Mouse (Mus musculus): ENCODE results near the gene Nipal4.

Nipal4 gene

DNA sequence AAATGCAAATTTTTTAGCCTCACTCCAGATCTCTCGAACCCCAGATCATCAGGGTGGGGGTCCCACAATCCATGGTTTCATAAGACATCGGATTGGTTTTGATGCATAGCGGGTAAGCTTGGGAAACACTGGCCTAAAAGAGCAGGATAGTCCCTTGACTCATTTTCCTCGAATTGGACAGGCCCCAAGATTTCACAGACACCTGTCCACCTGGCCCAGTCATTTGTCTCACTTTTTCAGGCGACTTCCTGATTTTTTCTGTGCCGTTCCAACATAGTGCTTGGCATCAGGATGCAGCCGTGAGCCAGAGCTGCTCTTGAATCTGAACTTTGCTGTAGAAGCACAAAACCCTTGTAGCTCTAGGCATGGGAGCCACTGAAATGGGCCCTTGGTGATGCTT lies 52.1 kb downstream of the Nipal4 start:
- no peak for DNase-seq (ENCODE audit: low read depth, low spot score)
- Histone ChIP-seq H3K36me3 (ENCODE audit: control insufficient read depth, insufficient read depth, low read length, poor library complexity, severe bottlenecking) (peaks cover 6% of the 10 kb centered on the region), H3K27me3 (ENCODE audit: control insufficient read depth, insufficient read depth, low read length, poor library complexity, severe bottlenecking) (no peaks in the 10 kb centered on the region)

DNA sequence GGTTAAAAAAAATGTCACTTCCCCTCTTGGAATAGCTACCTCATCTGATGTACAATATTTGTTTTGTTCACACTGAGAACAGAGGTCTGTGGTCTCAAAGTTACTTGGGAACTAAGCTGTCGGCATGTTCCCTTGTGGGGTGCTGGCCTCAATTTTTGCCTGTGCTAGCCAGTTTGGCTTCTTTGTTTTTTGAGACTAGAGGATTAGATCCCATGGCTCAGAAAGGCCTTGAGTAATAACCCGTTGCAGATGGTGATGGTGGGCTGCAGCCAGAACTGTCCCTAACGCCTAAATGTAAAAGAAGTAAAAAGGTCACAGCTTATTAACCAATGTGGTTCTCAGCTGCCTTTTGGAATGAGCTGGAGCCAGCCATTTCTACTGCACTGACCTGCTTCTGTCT lies 53.1 kb downstream of the Nipal4 start:
- DNase-seq (ENCODE audit: low read depth, low spot score) = no peak
- H3K27me3 ChIP-seq (ENCODE audit: control insufficient read depth, insufficient read depth, low read length, poor library complexity, severe bottlenecking) = no peaks in the 10 kb centered on the region
- peaks cover 6% of the 10 kb centered on the region for H3K36me3 ChIP-seq (ENCODE audit: control insufficient read depth, insufficient read depth, low read length, poor library complexity, severe bottlenecking)

DNA sequence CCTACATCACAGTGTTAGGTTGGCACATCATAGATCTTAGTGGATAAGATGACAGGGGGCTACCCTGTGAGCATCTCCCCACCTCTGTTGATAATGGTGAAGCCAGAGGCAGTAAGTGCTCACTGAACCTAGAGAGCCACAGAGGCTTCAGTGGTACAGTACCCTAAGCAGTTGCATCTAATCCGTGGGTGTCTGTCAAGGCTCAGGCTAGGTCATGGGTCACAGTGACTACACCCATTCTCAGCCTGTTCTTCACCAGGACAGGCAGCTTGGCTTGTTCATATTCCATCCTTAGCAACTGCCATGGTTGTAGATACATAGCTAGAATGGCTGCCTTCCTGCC lies 55.4 kb downstream of the Nipal4 start:
- H3K27me3 ChIP-seq (ENCODE audit: control insufficient read depth, insufficient read depth, low read length, poor library complexity, severe bottlenecking) = no peaks in the 10 kb centered on the region
- no peak for DNase-seq (ENCODE audit: low read depth, low spot score)
- H3K36me3 ChIP-seq (ENCODE audit: control insufficient read depth, insufficient read depth, low read length, poor library complexity, severe bottlenecking) = peaks cover 6% of the 10 kb centered on the region

- no peak for DNase-seq (ENCODE audit: low read depth, low spot score)
- Histone ChIP-seq H3K36me3 (ENCODE audit: control insufficient read depth, insufficient read depth, low read length, poor library complexity, severe bottlenecking) (peaks cover 6% of the 10 kb centered on the region), H3K27me3 (ENCODE audit: control insufficient read depth, insufficient read depth, low read length, poor library complexity, severe bottlenecking) (no peaks in the 10 kb centered on the region)
These were observed 56.0 kb downstream of the Nipal4 start for GRCm38 (mm10) chr11:46110156-46110944.

- H3K27me3 ChIP-seq (ENCODE audit: control insufficient read depth, insufficient read depth, low read length, poor library complexity, severe bottlenecking) = no peaks in the 10 kb centered on the region
- DNase-seq (ENCODE audit: low read depth, low spot score) = no peak
- peaks cover 4% of the 10 kb centered on the region for H3K36me3 ChIP-seq (ENCODE audit: control insufficient read depth, insufficient read depth, low read length, poor library complexity, severe bottlenecking)
These were observed 57.1 kb downstream of the Nipal4 start for GRCm38 (mm10) chr11:46109206-46109605.

GRCm38 (mm10) chr11:46107046-46107445 lies 59.3 kb downstream of the Nipal4 start:
- H3K27me3 ChIP-seq (ENCODE audit: control insufficient read depth, insufficient read depth, low read length, poor library complexity, severe bottlenecking) = no peaks in the 10 kb centered on the region
- no peak for DNase-seq (ENCODE audit: low read depth, low spot score)
- H3K36me3 ChIP-seq (ENCODE audit: control insufficient read depth, insufficient read depth, low read length, poor library complexity, severe bottlenecking) = peaks cover 3% of the 10 kb centered on the region

- DNase-seq (ENCODE audit: low read depth, low spot score) = no peak
- H3K27me3 ChIP-seq (ENCODE audit: control insufficient read depth, insufficient read depth, low read length, poor library complexity, severe bottlenecking) = no peaks in the 10 kb centered on the region; the same call in 1 of the 2 replicates
These were observed 64.2 kb downstream of the Nipal4 start for GRCm38 (mm10) chr11:46102107-46102506.

More at GRCm38 (mm10) chr11:46102107-46102506, 64.2 kb downstream of the Nipal4 start:
- H3K36me3 ChIP-seq (ENCODE audit: control insufficient read depth, insufficient read depth, low read length, poor library complexity, severe bottlenecking) = peaks cover 3% of the 10 kb centered on the region
